Mouse (Mus musculus): Measurements from ENCODE around the gene Creb1.
A peak's percentile ranks its signal among the peaks of the same experiment; 100 is the strongest.
"Not testable (repeated sequence)": the region's sequence is repeated elsewhere in the genome, so short reads cannot be mapped to it uniquely, and the experiment has no call there.

The Creb1 gene

DNA sequence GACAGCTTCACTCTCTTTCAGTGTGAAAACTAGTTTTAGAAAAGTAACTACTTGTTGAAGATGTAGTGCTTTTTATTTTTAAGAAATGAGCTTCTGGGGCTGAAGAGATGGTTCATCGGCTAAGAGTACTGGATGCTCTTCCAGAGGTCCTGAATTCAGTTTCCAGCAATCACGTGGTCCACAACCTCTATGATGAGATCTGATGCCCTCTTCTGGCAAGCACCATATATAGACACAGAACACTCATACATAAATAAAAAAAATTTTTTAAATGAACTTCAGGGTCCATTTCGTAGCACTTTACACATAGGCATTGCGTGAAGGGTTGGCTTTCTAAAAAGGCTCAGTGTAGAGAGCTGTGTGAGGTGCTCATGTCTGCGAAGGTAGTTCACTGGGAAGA lies 11.3 kb downstream of the Creb1 start:
- no peak for DNase-seq (ENCODE audit: low read depth, low spot score)

DNA sequence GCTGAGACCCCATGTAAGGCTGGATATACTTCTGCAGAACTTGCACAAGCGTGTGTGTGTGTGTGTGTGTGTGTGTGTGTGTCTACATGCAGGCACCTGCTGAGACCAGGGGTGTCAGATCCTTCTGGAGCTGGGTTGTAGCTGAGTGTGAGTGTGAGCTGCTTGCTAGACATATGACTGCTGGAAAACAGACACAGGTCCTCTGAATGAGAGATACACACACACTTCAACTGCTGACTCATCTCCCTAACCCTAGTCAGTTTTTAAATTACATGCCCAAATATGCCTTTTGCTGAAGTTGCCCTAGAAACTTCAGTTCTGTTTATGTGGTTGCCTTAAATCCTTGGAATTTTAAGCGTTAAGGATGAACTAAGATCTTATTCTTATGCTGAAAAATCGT lies 13.6 kb downstream of the Creb1 start:
- no peak for DNase-seq (ENCODE audit: low read depth, low spot score)

DNA sequence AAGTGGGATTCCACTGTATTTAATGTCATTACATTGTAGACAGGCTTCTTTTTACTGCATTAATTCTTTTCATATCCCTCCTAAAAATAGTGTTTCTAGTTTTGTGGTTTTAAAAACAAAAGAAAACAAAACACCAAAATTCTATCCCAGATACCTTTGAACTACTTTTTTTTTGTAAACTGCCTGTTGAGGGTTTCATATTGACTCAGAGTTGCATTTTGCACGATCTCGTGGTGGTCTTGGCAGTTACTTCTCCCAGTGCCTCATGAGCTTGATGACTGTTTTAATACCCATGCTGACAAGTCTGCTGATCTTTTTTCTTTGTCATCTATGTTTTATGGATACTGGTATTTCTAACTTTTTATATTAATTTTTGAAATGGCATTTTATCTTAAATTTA lies 16.9 kb downstream of the Creb1 start:
- DNase-seq (ENCODE audit: low read depth, low spot score), result no peak

DNA sequence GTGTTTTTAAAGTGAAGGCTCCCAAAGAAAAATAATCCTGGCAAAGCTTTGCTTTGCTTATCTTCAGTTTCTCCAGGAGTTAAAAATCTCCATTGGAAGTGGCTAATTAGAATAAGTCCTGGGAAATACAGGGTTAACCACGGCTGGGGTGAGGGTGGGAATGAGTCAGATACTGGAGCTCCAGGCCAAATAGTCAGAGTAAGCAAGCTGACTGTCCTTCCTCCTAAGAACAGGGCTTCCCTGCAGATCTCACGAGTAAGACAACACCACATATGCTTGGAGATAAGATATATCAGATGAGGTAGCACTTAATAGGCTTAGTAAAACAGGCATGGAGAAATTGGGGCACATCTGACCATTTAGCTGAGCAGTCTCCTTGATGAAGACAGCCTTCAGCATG lies 19.5 kb downstream of the Creb1 start:
- DNase-seq (ENCODE audit: low read depth, low spot score), result no peak

DNA sequence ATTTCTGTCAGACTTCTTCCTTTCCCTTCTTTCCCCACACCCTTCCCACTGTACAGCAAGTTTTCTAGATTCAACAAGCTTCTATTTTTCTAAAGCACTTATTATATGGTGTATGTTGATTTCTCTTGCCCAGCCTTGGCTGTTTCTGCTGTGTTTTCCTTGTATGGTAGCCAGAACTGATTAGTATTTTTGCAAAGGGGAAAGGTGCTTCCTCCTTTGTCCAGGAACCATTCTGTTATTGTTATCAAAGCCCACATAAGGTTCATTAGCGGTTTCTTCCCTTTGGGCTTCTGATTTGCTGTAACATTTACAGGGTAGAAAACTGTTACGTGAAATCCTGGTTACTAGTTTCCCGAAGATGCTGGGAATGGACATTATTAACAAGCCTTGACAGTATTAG lies 27.7 kb downstream of the Creb1 start:
- no peak for DNase-seq (ENCODE audit: low read depth, low spot score)

DNA sequence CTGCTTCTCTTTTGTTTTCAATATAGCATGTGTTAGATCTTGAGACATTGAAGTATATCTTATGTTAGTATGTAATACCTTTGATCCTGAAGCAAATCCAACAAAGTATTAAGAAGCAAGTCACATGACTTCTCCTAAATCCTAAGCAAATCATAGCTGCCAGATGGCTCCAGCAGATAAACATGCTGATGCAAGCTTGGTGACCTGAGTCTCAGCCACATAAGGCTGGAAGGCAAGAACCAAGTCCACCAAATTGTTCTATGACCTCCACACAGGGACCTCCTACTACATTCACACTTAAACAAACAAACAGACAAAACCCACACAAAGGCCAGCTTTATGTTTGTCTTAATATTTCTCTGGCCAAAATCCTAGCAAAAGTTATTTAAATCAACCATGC lies 35.8 kb downstream of the Creb1 start:
- DNase-seq (ENCODE audit: low read depth, low spot score), result peak; percentile 34

DNA sequence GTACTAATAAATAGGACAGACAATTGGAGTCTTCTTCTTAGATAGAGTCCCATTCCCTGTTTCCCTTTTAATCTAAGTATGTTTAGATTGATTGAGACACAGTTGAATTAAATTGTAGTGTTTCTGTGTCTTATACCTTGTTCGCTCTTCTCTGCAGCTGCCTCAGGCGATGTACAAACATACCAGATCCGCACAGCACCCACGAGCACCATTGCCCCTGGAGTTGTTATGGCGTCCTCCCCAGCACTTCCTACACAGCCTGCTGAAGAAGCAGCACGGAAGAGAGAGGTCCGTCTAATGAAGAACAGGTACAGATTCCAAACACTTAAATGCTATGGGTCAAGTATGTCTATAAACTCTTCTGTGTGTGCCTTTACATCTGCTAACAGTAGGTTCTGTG lies 43.6 kb downstream of the Creb1 start:
- no peak for DNase-seq (ENCODE audit: low read depth, low spot score)

DNA sequence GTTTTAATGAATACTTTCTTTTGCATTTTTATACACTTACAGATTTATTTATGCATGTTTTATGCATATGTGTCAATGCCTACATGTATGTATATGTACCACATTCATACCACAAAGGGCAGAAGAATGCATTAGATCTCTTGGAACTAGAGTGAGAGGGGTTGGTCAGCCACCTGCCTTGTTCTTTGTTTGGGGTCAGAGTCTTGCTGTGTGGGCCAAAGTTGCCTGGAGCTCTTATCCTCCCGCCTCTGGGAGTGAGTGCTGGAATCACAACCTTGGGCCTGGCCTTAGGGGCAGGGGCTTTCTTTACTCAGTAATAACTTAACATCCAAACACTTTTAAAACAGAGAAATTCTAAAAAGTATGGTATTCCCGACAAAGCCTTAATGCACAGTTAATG lies 44.3 kb downstream of the Creb1 start:
- DNase-seq (ENCODE audit: low read depth, low spot score), result no peak

DNA sequence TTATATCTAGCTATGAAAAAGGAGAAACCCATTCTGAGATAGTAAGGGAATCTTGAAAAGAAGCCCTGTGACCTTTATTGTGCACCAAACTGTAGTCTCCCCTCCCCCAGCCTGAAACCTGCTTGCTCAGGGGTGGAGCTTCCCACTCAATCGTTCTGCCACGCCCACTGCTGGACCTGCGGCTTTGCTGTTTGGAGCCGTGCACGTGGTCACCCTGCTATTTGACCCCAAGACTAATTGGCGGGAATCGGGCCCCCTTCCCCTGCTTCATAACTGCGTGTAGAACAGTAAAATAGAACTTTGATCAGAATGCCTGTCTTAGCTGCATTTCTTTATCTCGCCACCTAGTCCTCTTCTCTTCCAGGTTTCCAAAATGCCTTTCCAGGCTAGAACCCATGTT lies 45.5 kb downstream of the Creb1 start:
- DNase-seq (ENCODE audit: low read depth, low spot score), result not testable (repeated sequence)

DNA sequence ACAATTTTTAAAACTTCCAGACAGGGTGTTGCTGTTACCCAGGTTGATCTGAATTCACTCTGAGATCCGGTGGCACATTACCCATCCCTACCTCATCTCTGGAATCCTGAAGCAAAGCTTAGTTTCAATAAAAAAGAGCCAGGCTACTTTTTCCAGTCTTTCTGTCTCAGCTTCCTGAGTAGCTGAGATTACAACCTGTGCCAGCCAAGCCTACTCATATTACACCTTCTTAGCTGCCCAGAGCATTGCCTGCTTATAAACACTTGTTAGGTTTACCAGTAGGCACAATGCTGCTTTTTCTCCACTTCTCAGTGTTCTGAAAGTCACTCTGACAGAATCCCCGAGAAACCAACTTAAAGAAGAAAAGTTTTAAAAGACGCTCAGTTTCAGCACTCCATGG lies 46.4 kb downstream of the Creb1 start:
- no peak for DNase-seq (ENCODE audit: low read depth, low spot score)

DNA sequence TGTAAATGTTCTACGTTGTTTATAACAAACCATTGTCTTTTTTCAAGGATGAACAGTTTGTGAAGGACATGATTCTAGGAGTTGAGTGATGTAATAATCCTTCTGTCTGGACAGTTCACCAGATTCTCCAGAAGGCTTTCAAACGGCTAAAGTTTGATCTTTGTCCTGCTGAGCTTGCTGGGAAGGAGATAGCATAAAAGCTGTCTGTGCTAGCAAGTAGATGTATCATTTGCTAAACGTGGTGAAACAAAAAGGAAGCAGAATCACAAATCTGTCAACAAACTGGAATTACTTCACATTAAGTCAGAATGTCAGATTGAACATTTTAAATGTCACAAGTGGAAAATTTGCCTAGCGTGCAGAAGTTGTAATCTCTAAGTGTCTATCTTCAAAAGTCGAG lies 66.5 kb downstream of the Creb1 start:
- DNase-seq (ENCODE audit: low read depth, low spot score), result no peak

DNA sequence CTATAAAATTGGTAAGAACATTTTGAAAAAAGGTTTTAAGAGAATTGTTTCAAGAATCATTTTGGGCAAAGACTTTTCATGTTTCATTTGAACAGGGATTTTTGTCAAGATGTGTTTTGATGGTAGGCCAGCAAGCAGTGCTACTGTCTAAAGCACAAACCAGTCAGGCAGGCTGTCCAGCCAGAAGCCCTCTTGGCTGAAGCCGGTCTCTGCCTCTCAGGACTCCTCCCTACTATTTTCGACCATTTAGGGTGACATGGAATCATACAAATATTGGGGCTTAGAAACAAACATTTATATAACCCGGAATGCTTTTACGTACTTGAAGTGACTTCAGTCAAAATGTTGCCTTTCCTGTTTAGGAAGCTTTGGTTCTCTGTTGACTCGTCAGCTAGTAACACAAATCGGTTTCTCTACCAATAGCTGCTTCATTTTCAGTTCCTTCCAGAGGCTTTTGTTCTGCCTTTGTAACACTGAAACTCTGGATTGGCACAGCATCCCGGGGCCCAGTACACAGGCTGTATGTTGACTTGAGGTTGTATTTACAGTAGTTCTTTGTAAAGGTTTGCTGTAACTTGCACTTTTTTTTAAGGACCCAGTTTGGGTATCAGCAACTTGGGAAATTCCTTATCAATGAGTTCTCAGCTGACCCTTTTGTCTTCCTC lies 68.1 kb downstream of the Creb1 start:
- no peak for DNase-seq (ENCODE audit: low read depth, low spot score)

DNA sequence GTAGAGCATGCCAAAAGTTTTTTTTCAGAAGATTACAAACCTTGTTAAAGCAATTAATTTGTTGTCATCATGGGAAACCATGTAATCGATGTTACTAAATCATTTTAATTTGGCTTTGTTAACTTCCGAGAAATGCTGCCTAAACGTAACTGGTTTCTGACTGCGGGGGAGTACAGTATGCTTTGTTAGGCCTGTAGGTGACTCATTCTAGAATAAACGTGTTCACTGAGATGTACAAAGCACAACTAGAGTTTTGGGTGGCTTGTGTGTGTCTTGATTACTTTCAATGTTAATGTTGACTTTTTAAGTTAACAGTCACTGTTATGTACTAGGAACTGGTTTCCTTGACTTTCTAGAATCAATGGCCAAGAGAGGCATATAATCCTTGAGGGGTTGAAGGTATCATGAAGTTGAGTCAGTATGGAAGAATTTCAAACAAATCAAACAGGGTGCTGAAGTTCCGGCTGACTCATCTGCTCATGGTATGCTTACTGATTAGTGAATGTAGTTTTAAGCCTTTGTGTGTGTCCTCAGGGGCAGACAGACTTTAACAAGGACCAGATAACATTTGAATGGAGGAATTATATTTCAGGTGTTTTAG lies 68.9 kb downstream of the Creb1 start:
- DNase-seq (ENCODE audit: low read depth, low spot score), result no peak

DNA sequence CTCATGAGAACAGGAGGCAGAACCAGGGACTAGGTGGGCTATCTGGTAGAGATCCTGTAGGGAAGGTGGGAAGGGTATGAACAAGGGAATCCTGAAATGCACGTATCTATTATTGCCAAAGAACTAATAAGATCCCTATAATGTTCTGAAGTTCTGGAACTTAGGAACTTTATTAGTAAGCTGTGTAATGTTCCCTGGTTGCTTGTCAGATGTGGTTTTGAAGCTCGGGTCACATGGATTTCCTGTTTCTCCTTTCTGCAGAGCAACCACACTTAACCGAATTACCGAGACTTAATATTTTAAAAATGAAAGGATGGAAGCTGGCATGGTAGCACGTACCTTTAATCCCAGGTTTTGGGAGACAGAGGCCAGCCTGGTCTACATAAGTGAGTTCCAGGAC lies 70.9 kb downstream of the Creb1 start:
- no peak for DNase-seq (ENCODE audit: low read depth, low spot score)

DNA sequence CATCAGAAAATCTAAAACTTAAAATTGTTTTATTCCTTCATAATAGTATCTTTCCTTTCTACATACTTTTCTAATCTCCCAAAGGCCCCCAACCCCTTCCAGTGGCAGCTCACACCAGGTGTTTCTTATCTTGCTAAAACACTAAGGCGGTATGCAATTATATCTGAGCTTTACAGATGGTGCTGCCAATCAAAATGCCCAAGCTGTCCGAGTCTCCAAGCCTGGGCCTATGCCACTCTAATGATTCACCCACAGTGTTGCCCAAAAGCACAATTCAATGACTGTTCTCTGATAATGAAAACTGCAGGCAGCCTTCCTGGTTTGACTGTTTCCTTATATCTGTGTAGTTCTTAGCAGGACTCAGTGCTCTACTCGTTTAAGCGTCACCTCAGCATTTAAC lies 76.7 kb downstream of the Creb1 start:
- no peak for DNase-seq (ENCODE audit: low read depth, low spot score)

DNA sequence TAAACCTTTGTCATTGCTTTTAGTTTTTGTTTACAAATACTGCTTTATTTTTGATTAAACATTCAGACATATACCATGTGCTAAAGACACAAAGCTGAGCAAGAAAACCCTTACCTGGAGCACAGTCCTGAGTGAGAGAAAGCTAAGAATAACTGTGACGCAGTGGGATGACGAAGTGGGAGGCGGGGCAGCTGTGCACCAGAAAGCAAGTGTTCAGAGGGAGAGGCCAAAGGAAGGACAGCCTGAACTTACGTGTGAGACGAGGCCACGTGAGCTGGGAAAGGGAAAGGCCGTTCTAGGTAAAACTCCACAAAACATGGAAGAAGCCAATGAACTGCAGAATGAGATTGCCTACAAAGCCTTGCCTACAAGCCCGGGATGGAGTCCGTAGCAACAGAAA lies 77.5 kb downstream of the Creb1 start:
- DNase-seq (ENCODE audit: low read depth, low spot score), result no peak

DNA sequence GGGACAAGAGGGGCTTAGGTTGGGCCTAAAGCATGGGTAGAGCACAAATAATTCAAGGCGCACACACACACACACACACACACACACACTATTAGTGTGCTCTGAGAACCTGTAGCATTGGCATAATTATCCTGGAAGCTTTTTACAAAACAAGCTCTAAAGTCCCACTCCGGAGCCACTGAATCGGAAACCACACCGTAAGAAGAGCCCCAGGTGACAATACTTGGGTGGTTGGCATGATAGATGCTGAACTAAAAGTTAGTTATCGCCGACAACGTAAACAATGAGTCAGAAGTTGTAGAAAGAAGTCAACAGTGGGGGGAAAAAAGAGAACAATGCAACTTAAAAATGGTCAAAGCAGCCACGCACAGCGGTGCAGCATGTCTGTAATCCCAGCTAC lies 81.9 kb downstream of the Creb1 start:
- no peak for DNase-seq (ENCODE audit: low read depth, low spot score)

DNA sequence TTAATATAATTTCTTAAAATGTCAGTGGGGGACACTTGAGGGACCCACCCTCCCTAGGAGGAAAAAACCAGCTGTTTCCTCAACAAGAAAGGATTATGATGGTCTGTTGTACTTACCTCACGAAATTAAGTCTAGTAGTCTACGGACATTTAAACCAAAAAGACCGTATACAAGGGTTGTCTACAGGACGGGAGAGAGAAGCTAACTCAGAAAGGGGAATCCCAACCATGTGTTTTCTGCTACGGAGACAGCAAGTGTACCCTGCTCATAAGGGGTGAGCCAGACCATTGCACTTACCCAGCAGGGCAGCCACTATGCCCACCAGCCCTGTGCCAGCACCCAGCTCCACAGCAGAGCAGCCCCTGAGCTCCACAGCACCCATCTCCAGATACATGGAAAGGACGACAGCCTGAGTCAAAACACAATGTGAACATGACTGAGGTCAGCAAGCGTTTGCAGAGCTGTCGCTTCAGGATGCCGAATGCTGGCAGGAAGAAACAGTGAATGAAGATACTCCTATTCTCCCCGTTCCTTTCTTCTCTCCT lies 82.4 kb downstream of the Creb1 start:
- DNase-seq (ENCODE audit: low read depth, low spot score), result no peak

DNA sequence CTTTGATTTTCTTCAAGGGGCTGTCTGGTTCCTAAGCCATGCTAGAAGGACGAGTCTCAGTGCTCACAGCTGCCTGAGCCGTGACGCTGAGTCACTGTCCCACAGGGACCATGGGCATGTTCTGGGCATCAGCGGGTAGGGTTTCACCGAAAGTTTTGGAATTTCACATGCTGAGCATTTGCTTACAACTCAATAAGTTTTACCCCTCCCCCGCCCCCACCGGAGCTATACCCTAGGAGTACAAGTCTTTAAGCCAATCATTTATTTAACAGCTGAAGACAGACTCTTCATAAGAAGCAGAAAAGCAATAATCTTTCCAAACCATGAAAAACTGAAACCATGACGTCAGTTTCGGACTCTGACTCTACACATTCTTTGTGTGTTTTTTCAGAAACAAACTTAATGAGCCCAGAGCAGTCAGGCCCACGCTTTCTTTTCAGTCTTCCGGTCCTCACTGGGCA lies 83.1 kb downstream of the Creb1 start:
- no peak for DNase-seq (ENCODE audit: low read depth, low spot score)

DNA sequence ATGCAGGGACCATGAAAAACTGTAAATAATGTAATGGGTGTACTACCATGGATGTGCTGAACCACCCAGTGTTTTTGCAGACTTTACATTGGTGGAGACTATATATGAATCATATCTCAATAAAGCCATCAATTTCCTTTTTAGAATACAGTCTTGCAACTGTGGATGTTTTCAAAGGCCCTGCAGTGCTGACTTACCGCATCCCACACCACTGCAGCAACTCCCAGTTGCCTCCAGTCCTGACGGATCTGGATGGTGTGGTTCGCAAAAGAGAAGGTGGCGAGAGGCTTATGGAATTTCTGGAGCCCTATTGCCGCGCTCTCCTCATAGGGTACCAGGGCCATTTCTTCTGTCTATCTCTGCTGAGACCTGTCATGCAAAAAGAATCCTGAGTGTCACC lies 83.6 kb downstream of the Creb1 start:
- DNase-seq (ENCODE audit: low read depth, low spot score), result no peak

DNA sequence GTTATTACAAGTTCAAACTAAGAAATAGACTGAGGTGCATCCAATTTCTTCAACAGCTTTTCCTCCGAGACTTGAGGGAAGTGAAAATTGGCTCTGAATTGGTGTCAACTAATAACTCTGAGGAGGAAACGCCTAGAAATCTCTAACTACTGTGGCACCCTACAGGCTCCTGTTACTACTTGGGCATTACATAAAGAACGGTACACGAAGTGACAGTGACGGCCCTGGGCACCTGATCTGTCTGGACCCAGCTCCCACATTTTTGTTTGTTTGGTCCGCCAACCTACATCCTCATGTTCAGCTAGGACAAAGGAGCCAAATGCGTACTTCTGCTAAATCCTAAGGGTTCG lies 84.1 kb downstream of the Creb1 start:
- no peak for DNase-seq (ENCODE audit: low read depth, low spot score)

DNA sequence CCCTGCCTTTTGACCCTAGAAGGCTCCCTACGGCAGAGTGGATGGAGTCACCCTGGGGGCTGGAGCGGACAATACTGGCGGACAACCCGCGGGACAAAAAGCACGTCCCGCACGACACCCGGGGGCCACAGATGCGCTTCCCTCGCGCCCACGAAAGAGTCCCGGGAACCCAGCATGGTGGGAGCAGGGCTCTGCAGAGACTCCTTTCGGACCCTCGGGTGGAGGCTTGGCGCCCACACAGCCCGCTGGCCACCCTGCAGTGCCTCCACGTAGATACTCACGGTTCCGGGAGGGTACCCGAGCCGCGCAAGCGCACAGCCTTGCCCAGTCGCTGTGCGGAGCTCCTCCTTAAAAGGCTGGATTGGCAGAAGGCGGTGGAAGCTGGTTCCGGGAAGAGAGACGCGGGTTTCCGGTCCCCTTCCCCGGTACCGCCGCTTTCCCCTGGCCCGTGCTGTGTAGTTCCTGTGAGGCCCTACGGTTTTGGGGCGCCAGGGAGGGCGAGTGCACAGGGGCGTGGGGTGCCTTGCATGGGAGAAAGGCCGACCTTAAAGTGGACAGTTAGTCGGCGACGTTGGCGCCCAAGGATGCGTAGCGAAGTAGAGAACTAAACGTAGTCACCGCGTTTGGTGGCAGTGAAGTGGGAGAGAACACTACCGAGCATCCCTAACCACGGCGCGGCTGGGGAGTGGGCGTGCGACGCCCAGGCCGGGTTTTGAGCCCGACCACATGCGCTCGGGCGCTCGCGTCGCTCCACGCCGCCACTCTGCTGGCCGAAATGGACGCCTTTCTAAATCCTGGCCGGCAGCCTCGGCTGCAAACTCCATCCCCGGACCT lies 84.7 kb downstream of the Creb1 start, which contains the start of gene Mettl21a:
Gene Mettl21a, minus strand, starts transcription at position 362 of the 834 bp plus-strand sequence.
- DNase-seq (ENCODE audit: low read depth, low spot score), result peak; percentile 73

DNA sequence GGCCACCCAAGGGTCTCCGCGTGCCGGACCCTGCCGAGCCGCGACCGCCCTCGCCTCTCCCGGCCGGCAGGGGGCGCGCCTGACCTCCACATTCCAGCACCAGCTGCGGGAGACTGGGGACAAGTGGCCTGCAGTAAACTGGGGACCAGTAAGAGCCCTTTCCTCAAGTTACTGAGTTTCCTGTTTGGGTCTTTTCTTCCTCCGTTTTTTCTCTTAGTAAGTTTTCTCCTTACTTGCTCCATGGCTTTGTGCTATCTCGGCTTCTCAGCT lies 85.2 kb downstream of the Creb1 start:
- DNase-seq (ENCODE audit: low read depth, low spot score), result peak; percentile 57
